Comparison of ENCODE assay signal across 34 mouse cellular contexts in genomic region chr4:89937673-89938072, GRCm38 (mm10).
"Had no signal": no experiment of that assay in that cellular context is flagged by ENCODE, and none has a peak within 500 bp of the region (broad histone marks: within the 10 kb centered on the region; RNA-seq: fewer than 3 reads in every experiment).

No protein-coding gene starts in this region.

- H3K4me1 ChIP-seq: heart, embryonic 12.5 days; heart, embryonic 13.5 days; heart, embryonic 15.5 days; hindbrain, embryonic 10.5 days; hindbrain, embryonic 12.5 days; hindbrain, embryonic 13.5 days; hindbrain, embryonic 15.5 days; intestine, embryonic 15.5 days; kidney, embryonic 15.5 days had no signal

- H3K27me3 ChIP-seq: heart, embryonic 12.5 days; heart, embryonic 13.5 days; heart, embryonic 15.5 days; hindbrain, embryonic 12.5 days; hindbrain, embryonic 13.5 days; hindbrain, embryonic 15.5 days; intestine, embryonic 15.5 days; kidney, embryonic 15.5 days had no signal

- H3K36me3 ChIP-seq: heart, embryonic 12.5 days; heart, embryonic 13.5 days; heart, embryonic 15.5 days; hindbrain, embryonic 10.5 days; hindbrain, embryonic 12.5 days; hindbrain, embryonic 13.5 days; hindbrain, embryonic 15.5 days; intestine, embryonic 15.5 days; kidney, embryonic 15.5 days had no signal

- H3K9ac ChIP-seq: heart, embryonic 12.5 days; heart, embryonic 13.5 days; heart, embryonic 15.5 days; hindbrain, embryonic 12.5 days; hindbrain, embryonic 13.5 days; hindbrain, embryonic 14.5 days; hindbrain, embryonic 15.5 days; intestine, embryonic 15.5 days; kidney, embryonic 15.5 days had no signal

- ATAC-seq: hindbrain, embryonic 16.5 days; hindbrain, postnatal 0 days; inflammation-experienced regulatory T-cells, adult 6 months; intestine, embryonic 15.5 days; intestine, embryonic 16.5 days; intestine, postnatal 0 days had no signal

- DNase-seq: heart, postnatal 10 days; heart, postnatal 14 days; heart, postnatal 36 days; heart, postnatal 4 days; kidney, adult 11 months; kidney, adult 18-20 months; kidney, adult 2 months; kidney, adult 8-10 months; kidney, adult 9 months; kidney, postnatal 10 days; kidney, postnatal 14 days; kidney, postnatal 25 days; kidney, postnatal 36 days; kidney, postnatal 4 days; layer of hippocampus, adult 9-11 months; layer of hippocampus, postnatal 36 days had no signal

- H3K27ac ChIP-seq: heart, embryonic 13.5 days; heart, embryonic 15.5 days; hindbrain, embryonic 10.5 days; hindbrain, embryonic 12.5 days; hindbrain, embryonic 13.5 days; hindbrain, embryonic 14.5 days; hindbrain, embryonic 15.5 days; hindbrain, postnatal 0 days; intestine, embryonic 15.5 days; kidney, embryonic 15.5 days; kidney, postnatal 0 days; layer of hippocampus, adult 2 months; left cerebral cortex, adult 2 months had no signal

- H3K9me3 ChIP-seq: heart, embryonic 12.5 days; heart, embryonic 13.5 days; heart, embryonic 15.5 days; hindbrain, embryonic 10.5 days; hindbrain, embryonic 12.5 days; hindbrain, embryonic 13.5 days; hindbrain, embryonic 15.5 days; intestine, embryonic 15.5 days; kidney, embryonic 15.5 days had no signal

- H3K4me3 ChIP-seq: heart, embryonic 12.5 days; heart, embryonic 13.5 days; heart, embryonic 15.5 days; hindbrain, embryonic 10.5 days; hindbrain, embryonic 12.5 days; hindbrain, embryonic 13.5 days; hindbrain, embryonic 15.5 days; intestine, embryonic 15.5 days; kidney, embryonic 15.5 days; layer of hippocampus, adult 2 months; left cerebral cortex, adult 2 months had no signal
